Mouse (Mus musculus) E14TG2a.4 (cell line): ENCODE measurements around the gene Rbfox1.

Experiments used
- H3K27me3 ChIP-seq: 2 replicates; pipeline ENCODE4 v1.6.1; 2014; ENCODE audit warnings: low read length, control low read depth; ENCODE audit not compliant: insufficient read depth
- H3K36me3 ChIP-seq: 2 replicates; pipeline ENCODE4 v1.6.1; 2014; ENCODE audit warnings: low read length, control low read depth; ENCODE audit not compliant: insufficient read depth
- H3K4me1 ChIP-seq: replicated peaks from 2 replicates; pipeline ENCODE4 v1.6.1; 2014; ENCODE audit warnings: low read depth, low read length, control low read depth
- H3K4me3 ChIP-seq: replicated peaks from 2 replicates; pipeline ENCODE4 v1.5.1; 2014; ENCODE audit warnings: mild to moderate bottlenecking, low read length
- H3K9me3 ChIP-seq: 2 replicates; pipeline ENCODE4 v1.6.1; 2014; ENCODE audit warnings: low read length, control low read depth
- CTCF ChIP-seq: conservative IDR thresholded peaks from 2 replicates; pipeline ENCODE4 v1.5.1; 2014; ENCODE audit warnings: low read length
- NANOG ChIP-seq: IDR thresholded peaks from 2 replicates; pipeline ENCODE4 v1.6.1; 2014; ENCODE audit warnings: borderline replicate concordance, low read length, mixed read lengths
- POU5F1 ChIP-seq: IDR thresholded peaks from 2 replicates; pipeline ENCODE4 v1.6.1; 2014; ENCODE audit warnings: low read length, borderline replicate concordance

Gene Rbfox1

DNA sequence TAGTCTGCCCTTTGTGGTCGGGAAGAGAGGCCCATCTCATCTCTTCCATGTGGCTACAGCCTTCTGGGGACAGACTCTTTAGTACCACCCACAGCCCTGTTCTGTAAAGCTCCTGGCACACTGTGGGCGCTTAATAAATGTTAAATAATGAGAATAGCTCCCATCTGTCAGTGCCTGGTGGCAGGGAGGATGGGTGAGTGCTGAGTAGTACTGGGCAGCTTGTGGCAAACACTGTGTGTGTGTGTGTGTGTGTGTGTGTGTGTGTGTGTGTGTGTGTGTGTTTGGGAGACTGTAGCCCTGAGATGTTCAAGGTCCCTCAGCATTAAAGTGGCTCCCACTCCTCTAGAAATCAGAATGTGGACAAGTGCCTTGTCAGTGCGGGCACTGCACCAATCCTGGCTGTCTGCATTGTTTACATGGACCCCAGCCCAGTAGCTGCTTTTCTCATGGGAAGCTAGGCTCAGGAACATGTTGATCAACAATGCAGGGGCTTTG is 1196.0 kb downstream of the Rbfox1 start:
- Histone ChIP-seq H3K4me1 (peaks cover 28% of the 10 kb centered on the region), H3K9me3 (no peaks in the 10 kb centered on the region), H3K36me3 (no peaks in the 10 kb centered on the region), H3K4me3 (no peak overlapping the region), H3K27me3 (no peaks in the 10 kb centered on the region)
- TF ChIP-seq POU5F1, result no peak
- no peak for TF ChIP-seq NANOG
- no peak for TF ChIP-seq CTCF

DNA sequence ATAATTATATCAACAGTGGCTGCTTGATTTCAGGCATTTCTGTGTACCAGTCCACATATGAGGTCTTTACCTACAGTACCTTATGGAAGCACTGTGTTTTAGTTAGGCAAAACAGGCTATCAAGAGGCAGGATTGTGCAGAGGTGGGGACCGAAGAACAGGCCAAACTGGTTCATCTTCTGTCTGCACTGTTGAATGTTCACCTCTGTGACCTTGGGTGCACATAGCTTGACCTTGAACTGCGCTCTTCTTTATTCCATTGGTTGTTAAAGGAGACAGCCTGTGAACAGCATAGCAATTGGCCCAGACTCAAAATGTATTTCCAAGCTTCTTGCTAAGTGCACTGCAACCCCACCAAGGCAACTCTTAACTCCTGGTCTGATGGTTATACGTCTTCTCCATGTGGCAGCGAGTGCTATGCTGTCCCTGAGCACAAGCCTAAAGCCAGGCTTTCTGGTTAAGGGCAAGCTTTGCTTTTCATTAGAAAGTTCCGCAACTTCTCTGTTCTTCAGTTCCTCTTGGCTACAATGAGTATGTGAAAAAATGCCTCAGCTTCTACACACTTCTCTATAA is 1196.6 kb downstream of the Rbfox1 start:
- Histone ChIP-seq H3K4me1 (peaks cover 21% of the 10 kb centered on the region), H3K27me3 (no peaks in the 10 kb centered on the region), H3K36me3 (no peaks in the 10 kb centered on the region), H3K9me3 (no peaks in the 10 kb centered on the region), H3K4me3 (no peak overlapping the region)
- TF ChIP-seq CTCF, result no peak

DNA sequence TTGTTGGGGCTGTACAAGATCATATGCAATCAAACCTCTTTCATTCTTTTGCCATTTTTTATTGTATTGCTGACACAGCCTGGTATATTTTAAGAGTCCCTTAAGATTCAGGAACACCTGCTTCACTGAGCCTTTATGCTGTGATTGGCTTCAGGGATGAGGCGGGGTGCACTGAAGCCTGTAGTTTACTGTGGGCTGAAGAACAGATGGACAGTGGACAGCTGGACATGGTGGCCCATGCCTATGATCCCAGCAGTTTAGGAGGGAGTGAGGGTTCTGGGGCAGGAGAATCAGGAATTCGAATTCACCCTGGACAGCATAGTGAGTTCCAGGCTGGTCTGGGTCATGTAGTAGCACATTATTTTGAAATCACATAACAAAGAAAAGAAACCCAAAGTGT is 1198.8 kb downstream of the Rbfox1 start:
- H3K4me3 ChIP-seq, result no peak overlapping the region
- no peaks in the 10 kb centered on the region for H3K36me3 ChIP-seq
- no peaks in the 10 kb centered on the region for H3K9me3 ChIP-seq
- TF ChIP-seq POU5F1 (no peak), CTCF (no peak)
- H3K4me1 ChIP-seq, result peaks cover 20% of the 10 kb centered on the region
- H3K27me3 ChIP-seq, result no peaks in the 10 kb centered on the region

DNA sequence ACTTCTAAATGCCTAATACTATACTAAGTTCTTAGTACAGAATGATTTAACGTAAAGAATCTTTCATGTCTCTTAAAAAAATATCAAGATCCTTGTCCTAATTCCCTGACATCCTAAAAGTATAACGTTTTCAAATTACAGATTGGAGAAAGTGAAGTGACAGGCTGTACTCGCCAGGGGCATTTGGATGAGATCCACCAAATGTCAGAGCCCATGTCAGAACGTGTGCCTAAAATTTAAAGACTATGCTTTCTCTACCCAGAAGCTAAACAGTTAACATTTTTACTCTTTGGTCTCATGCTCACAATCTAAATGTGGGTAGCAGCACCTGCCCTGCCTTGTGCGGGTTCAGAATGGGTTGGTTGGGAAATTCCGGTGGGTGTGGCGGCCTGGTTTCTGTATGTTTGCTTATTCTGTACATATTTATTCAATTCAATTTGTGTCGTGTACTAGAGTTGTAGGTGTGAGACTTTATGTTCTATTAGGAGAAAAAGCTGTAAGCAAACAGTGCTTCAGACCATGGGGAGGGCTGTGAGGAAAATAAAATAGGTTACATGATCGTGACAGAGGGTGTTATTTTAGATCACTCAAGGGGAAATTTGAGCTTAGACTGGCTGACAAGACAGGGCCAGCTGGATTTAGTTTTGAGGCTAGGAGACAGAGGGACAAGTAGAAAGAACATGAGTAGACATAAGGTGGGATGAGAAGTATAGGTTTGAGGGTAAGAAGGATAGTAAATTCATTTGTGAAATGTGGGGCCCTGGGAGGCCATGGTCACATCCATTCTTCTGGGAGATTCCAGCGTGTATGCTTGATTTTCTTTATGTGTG is 1203.7 kb downstream of the Rbfox1 start:
- Histone ChIP-seq H3K4me1 (no peaks in the 10 kb centered on the region), H3K36me3 (no peaks in the 10 kb centered on the region), H3K4me3 (no peak overlapping the region), H3K27me3 (no peaks in the 10 kb centered on the region), H3K9me3 (no peaks in the 10 kb centered on the region)
- TF ChIP-seq POU5F1 (no peak), CTCF (no peak), NANOG (no peak)

DNA sequence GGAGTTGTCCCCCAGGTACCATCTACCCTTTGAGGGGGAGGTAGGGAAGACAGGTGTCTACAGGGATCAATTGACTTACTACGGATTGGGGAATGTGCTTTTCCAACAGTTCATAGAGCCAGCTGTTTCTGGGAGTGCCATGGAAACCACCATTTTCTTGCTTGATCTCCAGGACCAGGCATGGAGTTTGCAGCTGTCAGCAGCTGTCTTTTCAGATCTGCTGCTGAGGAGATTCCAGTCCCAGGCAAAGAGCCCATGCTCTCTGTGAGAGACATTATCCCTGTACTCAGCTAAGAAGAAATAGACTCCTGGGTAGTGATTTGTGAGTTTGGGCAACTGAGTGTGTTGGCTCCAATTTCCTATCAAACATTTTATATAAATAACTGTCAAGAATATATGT is 1204.3 kb downstream of the Rbfox1 start:
- H3K36me3 ChIP-seq, result no peaks in the 10 kb centered on the region
- no peaks in the 10 kb centered on the region for H3K27me3 ChIP-seq
- H3K9me3 ChIP-seq, result no peaks in the 10 kb centered on the region
- no peak for TF ChIP-seq CTCF
- TF ChIP-seq NANOG, result no peak
- TF ChIP-seq POU5F1, result no peak
- H3K4me1 ChIP-seq, result no peaks in the 10 kb centered on the region
- H3K4me3 ChIP-seq, result no peak overlapping the region

DNA sequence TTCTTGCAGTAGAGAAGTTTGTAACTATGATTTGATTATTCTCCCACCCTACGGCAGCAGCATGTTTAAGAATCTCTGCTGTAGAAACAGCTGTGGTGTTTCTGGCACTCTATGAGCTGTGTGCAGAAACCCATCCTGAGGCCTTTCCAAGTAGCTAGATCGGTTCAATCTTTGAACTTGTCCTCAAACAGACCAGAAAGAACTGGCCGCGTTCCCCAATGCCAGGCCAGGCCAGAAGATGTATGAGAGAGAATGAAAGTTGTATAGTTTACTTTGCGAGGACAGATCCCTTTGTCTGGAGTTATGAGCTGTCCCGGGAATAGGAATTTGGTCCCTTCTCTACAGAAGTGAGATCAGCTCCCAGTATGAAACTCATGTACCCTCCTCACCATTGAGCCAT is 1205.0 kb downstream of the Rbfox1 start:
- Histone ChIP-seq H3K27me3 (no peaks in the 10 kb centered on the region), H3K9me3 (no peaks in the 10 kb centered on the region), H3K36me3 (no peaks in the 10 kb centered on the region), H3K4me1 (no peaks in the 10 kb centered on the region), H3K4me3 (no peak overlapping the region)
- no peak for TF ChIP-seq NANOG

DNA sequence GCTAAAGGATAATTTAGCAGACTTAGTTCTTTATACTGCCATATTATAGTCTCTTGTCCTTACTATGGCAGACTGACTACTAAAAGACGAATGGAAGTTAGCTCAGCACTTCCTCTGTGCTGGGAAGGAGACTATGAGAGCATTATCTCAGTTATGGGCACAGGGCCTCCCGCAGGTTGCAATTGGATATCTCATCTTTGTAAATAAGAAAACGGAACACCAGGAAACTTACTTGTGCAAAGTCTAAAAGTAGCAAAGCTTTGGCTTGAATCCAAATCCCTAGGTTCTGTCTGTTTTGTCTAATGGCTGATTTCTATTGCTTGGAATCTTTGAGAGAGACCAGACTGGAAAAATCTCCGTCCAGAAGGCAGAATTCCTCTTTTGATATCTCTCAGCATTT is 1207.7 kb downstream of the Rbfox1 start:
- Histone ChIP-seq H3K4me1 (no peaks in the 10 kb centered on the region), H3K27me3 (no peaks in the 10 kb centered on the region), H3K9me3 (no peaks in the 10 kb centered on the region), H3K36me3 (no peaks in the 10 kb centered on the region), H3K4me3 (no peak overlapping the region)
- TF ChIP-seq NANOG (no peak), CTCF (no peak), POU5F1 (no peak)

DNA sequence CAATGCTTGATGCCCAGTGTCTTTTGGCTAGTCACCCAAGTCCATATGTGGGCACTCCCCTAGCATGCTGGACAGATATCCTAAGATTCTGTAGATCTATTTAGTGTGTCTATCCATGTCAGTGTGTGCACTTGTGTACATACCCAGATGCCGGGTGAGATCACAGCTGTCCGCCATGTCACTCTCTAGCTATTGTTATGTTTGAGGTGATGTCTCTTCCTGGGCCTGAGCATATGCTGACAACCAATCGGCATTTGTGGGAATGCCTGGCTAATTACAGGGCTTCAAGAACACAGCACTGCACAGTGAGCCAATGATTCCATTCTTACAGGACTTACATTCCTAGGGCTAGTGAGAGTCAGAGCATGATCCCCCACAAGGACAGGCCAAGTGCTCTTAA is 1208.5 kb downstream of the Rbfox1 start:
- H3K9me3 ChIP-seq, result no peaks in the 10 kb centered on the region
- TF ChIP-seq NANOG (no peak), POU5F1 (no peak)

More for the DNA sequence above, 1208.5 kb downstream of the Rbfox1 start:
- Histone ChIP-seq H3K4me1 (no peaks in the 10 kb centered on the region), H3K27me3 (no peaks in the 10 kb centered on the region), H3K4me3 (no peak overlapping the region), H3K36me3 (no peaks in the 10 kb centered on the region)
